Mouse (Mus musculus) embryonic facial prominence, embryonic 12.5 days (tissue): Measurements from ENCODE around the gene Ankrd52. TPM values are rescaled to one million over a fixed set of nuclear protein-coding genes. Genes with fewer than 3 reads are reported as not detected.

Experiments used
- ATAC-seq: fragments of 200-750 bp; cut with Nextera tagmentation; 2 replicates; pipeline ENCODE4 v1.8.0; 2017; ENCODE audit not compliant: insufficient number of reproducible peaks, insufficient read depth, low FRiP score, low TSS enrichment
- H3K27ac ChIP-seq: fragments of 300-500 bp; sonication (generic); 2 replicates; pipeline ENCODE4 v1.5.1; 2016; ENCODE audit warnings: mild to moderate bottlenecking
- H3K27me3 ChIP-seq: fragments of 300-500 bp; sonication (generic); 2 replicates; pipeline ENCODE4 v1.6.1; 2016; ENCODE audit warnings: mild to moderate bottlenecking, moderate library complexity
- H3K36me3 ChIP-seq: fragments of 300-500 bp; sonication (generic); 2 replicates; pipeline ENCODE4 v1.6.1; 2016; ENCODE audit warnings: mild to moderate bottlenecking
- H3K4me1 ChIP-seq: fragments of 300-500 bp; sonication (generic); 2 replicates; pipeline ENCODE4 v1.6.1; 2016
- H3K4me2 ChIP-seq: fragments of 300-500 bp; sonication (generic); replicated peaks from 2 replicates; pipeline ENCODE4 v1.6.1; 2016; ENCODE audit warnings: mild to moderate bottlenecking, moderate library complexity
- H3K4me3 ChIP-seq: fragments of 300-500 bp; sonication (generic); 2 replicates; pipeline ENCODE4 v1.5.1; 2016; ENCODE audit warnings: mild to moderate bottlenecking
- H3K9ac ChIP-seq: fragments of 300-500 bp; sonication (generic); 2 replicates; pipeline ENCODE4 v1.6.1; 2016; ENCODE audit warnings: mild to moderate bottlenecking, moderate library complexity
- H3K9me3 ChIP-seq: fragments of 300-500 bp; sonication (generic); 2 replicates; pipeline ENCODE4 v1.6.1; 2016; ENCODE audit warnings: mild to moderate bottlenecking, moderate library complexity
- WGBS: fragments of 180-500 bp; shearing (Covaris S2); methylation state at CpG from one replicate; pipeline ENCODE4 v1.1.7; 2016; 5-methylcytosine and 5-hydroxymethylcytosine counted together
- polyA plus RNA-seq: library from polyadenylated mRNA; unstranded; fragments of >200 nt; fragmentation: Nextera tagmentation; extraction: Ambion mirVana; gene quantifications from 2 replicates; pipeline ENCODE4 v1.2.1, GENCODE M21; 2016

The Ankrd52 gene
- polyA plus RNA-seq, 1 experiment from 2014 or later, result 14.8 TPM

- WGBS, result 90% methylated on average over 5 of the region's 5 CpGs
- H3K27me3 ChIP-seq, result no peaks in the 10 kb centered on the region
- H3K4me3 ChIP-seq, result no peak overlapping the region
- no peak overlapping the region for H3K27ac ChIP-seq
- no peaks in the 10 kb centered on the region for H3K9me3 ChIP-seq
- ATAC-seq, result no peak
- no peak overlapping the region for H3K9ac ChIP-seq
- H3K4me1 ChIP-seq, result no peaks in the 10 kb centered on the region
- no peak overlapping the region for H3K4me2 ChIP-seq
- peaks cover 54% of the 10 kb centered on the region for H3K36me3 ChIP-seq
Measured at GRCm38 (mm10) chr10:128429052-128429451, 52.1 kb downstream of the Ankrd52 start.

- Histone ChIP-seq H3K4me1 (no peaks in the 10 kb centered on the region), H3K36me3 (peaks cover 58% of the 10 kb centered on the region), H3K4me2 (no peak overlapping the region), H3K27ac (no peak overlapping the region), H3K4me3 (no peak overlapping the region), H3K9me3 (no peaks in the 10 kb centered on the region), H3K9ac (no peak overlapping the region), H3K27me3 (no peaks in the 10 kb centered on the region)
- no peak for ATAC-seq
- 74% methylated on average over 4 of the region's 4 CpGs for WGBS
Measured at GRCm38 (mm10) chr10:128429454-128429853, 52.5 kb downstream of the Ankrd52 start.

GRCm38 (mm10) chr10:128433417-128433816 lies 56.5 kb downstream of the Ankrd52 start:
- H3K9me3 ChIP-seq, result no peaks in the 10 kb centered on the region
- no peak overlapping the region for H3K9ac ChIP-seq
- peaks cover 84% of the 10 kb centered on the region for H3K36me3 ChIP-seq
- H3K27ac ChIP-seq, result no peak overlapping the region
- H3K4me2 ChIP-seq, result no peak overlapping the region
- no peaks in the 10 kb centered on the region for H3K27me3 ChIP-seq
- no peak for ATAC-seq
- H3K4me3 ChIP-seq, result no peak overlapping the region
- H3K4me1 ChIP-seq, result no peaks in the 10 kb centered on the region
- WGBS, result 97% methylated on average over 2 of the region's 2 CpGs

- Histone ChIP-seq H3K27ac (no peak overlapping the region), H3K4me2 (no peak overlapping the region), H3K4me1 (no peaks in the 10 kb centered on the region), H3K4me3 (no peak overlapping the region), H3K36me3 (peaks cover 84% of the 10 kb centered on the region), H3K9me3 (no peaks in the 10 kb centered on the region), H3K9ac (no peak overlapping the region), H3K27me3 (no peaks in the 10 kb centered on the region)
- no peak for ATAC-seq
- 89% methylated on average over 10 of the region's 10 CpGs for WGBS
Measured at GRCm38 (mm10) chr10:128434681-128435080, 57.8 kb downstream of the Ankrd52 start.

GRCm38 (mm10) chr10:128435186-128435823 lies 58.4 kb downstream of the Ankrd52 start:
- H3K4me2 ChIP-seq, result no peak overlapping the region
- no peaks in the 10 kb centered on the region for H3K9me3 ChIP-seq
- ATAC-seq, result no peak
- WGBS, result 88% methylated on average over 17 of the region's 17 CpGs
- H3K36me3 ChIP-seq, result peaks cover 85% of the 10 kb centered on the region
- no peak overlapping the region for H3K9ac ChIP-seq
- no peak overlapping the region for H3K4me3 ChIP-seq
- no peaks in the 10 kb centered on the region for H3K4me1 ChIP-seq
- no peaks in the 10 kb centered on the region for H3K27me3 ChIP-seq
- no peak overlapping the region for H3K27ac ChIP-seq

GRCm38 (mm10) chr10:128435873-128436272 lies 59.0 kb downstream of the Ankrd52 start:
- WGBS, result 90% methylated on average over 5 of the region's 5 CpGs
- Histone ChIP-seq H3K27ac (no peak overlapping the region), H3K4me2 (no peak overlapping the region)

GRCm38 (mm10) chr10:128436376-128436775 lies 59.5 kb downstream of the Ankrd52 start:
- no peak overlapping the region for H3K27ac ChIP-seq
- H3K9me3 ChIP-seq, result no peaks in the 10 kb centered on the region
- peaks cover 85% of the 10 kb centered on the region for H3K36me3 ChIP-seq
- WGBS, result 93% methylated on average over 8 of the region's 8 CpGs
- no peak overlapping the region for H3K4me2 ChIP-seq
- no peak overlapping the region for H3K4me3 ChIP-seq
- no peak for ATAC-seq
- no peaks in the 10 kb centered on the region for H3K4me1 ChIP-seq
- no peaks in the 10 kb centered on the region for H3K27me3 ChIP-seq
- no peak overlapping the region for H3K9ac ChIP-seq

More at GRCm38 (mm10) chr10:128435873-128436272, 59.0 kb downstream of the Ankrd52 start:
- Histone ChIP-seq H3K4me3 (no peak overlapping the region), H3K27me3 (no peaks in the 10 kb centered on the region), H3K9ac (no peak overlapping the region), H3K4me1 (no peaks in the 10 kb centered on the region), H3K36me3 (peaks cover 85% of the 10 kb centered on the region), H3K9me3 (no peaks in the 10 kb centered on the region)
- no peak for ATAC-seq

GRCm38 (mm10) chr10:128438675-128439279 lies 61.9 kb downstream of the Ankrd52 start:
- Histone ChIP-seq H3K36me3 (peaks cover 75% of the 10 kb centered on the region), H3K27ac (no peak overlapping the region)

GRCm38 (mm10) chr10:128440407-128440806 lies 63.5 kb downstream of the Ankrd52 start:
- H3K9me3 ChIP-seq, result no peaks in the 10 kb centered on the region
- no peaks in the 10 kb centered on the region for H3K27me3 ChIP-seq
- no peak overlapping the region for H3K4me2 ChIP-seq
- no peak overlapping the region for H3K9ac ChIP-seq
- no peaks in the 10 kb centered on the region for H3K4me1 ChIP-seq
- WGBS, result 67% methylated on average over 10 of the region's 10 CpGs
- peaks cover 63% of the 10 kb centered on the region for H3K36me3 ChIP-seq
- H3K4me3 ChIP-seq, result no peak overlapping the region
- ATAC-seq, result no peak
- no peak overlapping the region for H3K27ac ChIP-seq

More at GRCm38 (mm10) chr10:128438675-128439279, 61.9 kb downstream of the Ankrd52 start:
- Histone ChIP-seq H3K27me3 (no peaks in the 10 kb centered on the region), H3K4me3 (no peak overlapping the region), H3K4me1 (no peaks in the 10 kb centered on the region), H3K9ac (no peak overlapping the region), H3K4me2 (no peak overlapping the region), H3K9me3 (no peaks in the 10 kb centered on the region)
- 72% methylated on average over 10 of the region's 10 CpGs for WGBS
- no peak for ATAC-seq

- Histone ChIP-seq H3K4me2 (no peak overlapping the region), H3K4me1 (no peaks in the 10 kb centered on the region), H3K27ac (no peak overlapping the region), H3K9me3 (no peaks in the 10 kb centered on the region), H3K27me3 (no peaks in the 10 kb centered on the region), H3K36me3 (peaks cover 52% of the 10 kb centered on the region), H3K4me3 (no peak overlapping the region), H3K9ac (no peak overlapping the region)
- 88% methylated on average over 10 of the region's 10 CpGs for WGBS
- ATAC-seq, result no peak; the same call in 1 of the 2 replicates
Measured at GRCm38 (mm10) chr10:128441324-128442119, 64.6 kb downstream of the Ankrd52 start.

GRCm38 (mm10) chr10:128442718-128443117 lies 65.8 kb downstream of the Ankrd52 start:
- Histone ChIP-seq H3K9me3 (no peaks in the 10 kb centered on the region), H3K27ac (no peak overlapping the region), H3K9ac (no peak overlapping the region), H3K4me1 (no peaks in the 10 kb centered on the region), H3K4me2 (no peak overlapping the region), H3K36me3 (peaks cover 41% of the 10 kb centered on the region), H3K4me3 (no peak overlapping the region), H3K27me3 (no peaks in the 10 kb centered on the region)
- 92% methylated on average over 1 of the region's 1 CpGs for WGBS
- no peak for ATAC-seq

GRCm38 (mm10) chr10:128444354-128444753 lies 67.4 kb downstream of the Ankrd52 start:
- Histone ChIP-seq H3K9ac (no peak overlapping the region), H3K36me3 (peaks cover 26% of the 10 kb centered on the region), H3K4me3 (no peak overlapping the region), H3K9me3 (no peaks in the 10 kb centered on the region), H3K4me1 (no peaks in the 10 kb centered on the region), H3K27me3 (no peaks in the 10 kb centered on the region), H3K27ac (no peak overlapping the region), H3K4me2 (no peak overlapping the region)
- ATAC-seq, result no peak
- 63% methylated on average over 6 of the region's 6 CpGs for WGBS
